Mouse (Mus musculus) forebrain, embryonic 12.5 days (tissue): ENCODE data around the gene Scfd2. TPM values are rescaled to one million over a fixed set of nuclear protein-coding genes. Genes with fewer than 3 reads are reported as not detected.

Experiments used
- ATAC-seq: fragments of 200-750 bp; cut with Nextera tagmentation; 2 replicates; pipeline ENCODE4 v1.8.0; 2017; ENCODE audit warnings: moderate TSS enrichment; ENCODE audit not compliant: low FRiP score
- H3K27ac ChIP-seq: fragments of 300-500 bp; sonication (generic); 2 replicates; pipeline ENCODE4 v1.5.1; 2016; ENCODE audit warnings: mild to moderate bottlenecking
- H3K27me3 ChIP-seq: fragments of 300-500 bp; sonication (generic); 2 replicates; pipeline ENCODE4 v1.6.1; 2016; ENCODE audit warnings: mild to moderate bottlenecking
- H3K36me3 ChIP-seq: fragments of 300-500 bp; sonication (generic); replicated peaks from 2 replicates; pipeline ENCODE4 v1.6.1; 2016; ENCODE audit warnings: mild to moderate bottlenecking
- H3K4me1 ChIP-seq: fragments of 300-500 bp; sonication (generic); 2 replicates; pipeline ENCODE4 v1.6.1; 2016
- H3K4me2 ChIP-seq: fragments of 300-500 bp; sonication (generic); 2 replicates; pipeline ENCODE4 v1.6.1; 2016; ENCODE audit warnings: mild to moderate bottlenecking, moderate library complexity
- H3K4me3 ChIP-seq: fragments of 300-500 bp; sonication (generic); replicated peaks from 2 replicates; pipeline ENCODE4 v1.5.1; 2016; ENCODE audit warnings: mild to moderate bottlenecking
- H3K9ac ChIP-seq: fragments of 300-500 bp; sonication (generic); 2 replicates; pipeline ENCODE4 v1.6.1; 2016; ENCODE audit warnings: mild to moderate bottlenecking
- H3K9me3 ChIP-seq: fragments of 300-500 bp; sonication (generic); 2 replicates; pipeline ENCODE4 v1.6.1; 2016
- WGBS: fragments of 180-500 bp; shearing (Covaris S2); methylation state at CpG from one replicate; pipeline ENCODE4 v1.1.7; 2016; 5-methylcytosine and 5-hydroxymethylcytosine counted together
- polyA plus RNA-seq: library from polyadenylated mRNA; unstranded; fragments of >200 nt; fragmentation: Nextera tagmentation; extraction: Ambion mirVana; gene quantifications from 2 replicates; pipeline ENCODE4 v1.2.1, GENCODE M21; 2016

Scfd2 gene
- polyA plus RNA-seq, 1 experiment from 2014 or later: 17.0 TPM

- Histone ChIP-seq H3K36me3 (no peaks in the 10 kb centered on the region), H3K4me1 (peaks cover 3% of the 10 kb centered on the region; the same call in 1 of the 2 replicates), H3K27me3 (no peaks in the 10 kb centered on the region), H3K27ac (no peak overlapping the region), H3K4me2 (no peak overlapping the region), H3K9me3 (no peaks in the 10 kb centered on the region), H3K4me3 (no peak overlapping the region), H3K9ac (no peak overlapping the region)
- ATAC-seq: no peak
- WGBS: 68% methylated on average over 6 of the region's 6 CpGs
Observed at GRCm38 (mm10) chr5:74482633-74483032, 48.9 kb downstream of the Scfd2 start.

- ATAC-seq: no peak
- H3K4me1 ChIP-seq: peaks cover 3% of the 10 kb centered on the region; the same call in 1 of the 2 replicates
- no peak overlapping the region for H3K27ac ChIP-seq
- no peak overlapping the region for H3K9ac ChIP-seq
- H3K9me3 ChIP-seq: no peaks in the 10 kb centered on the region
- WGBS: 60% methylated on average over 3 of the region's 3 CpGs
- H3K4me2 ChIP-seq: no peak overlapping the region
- no peaks in the 10 kb centered on the region for H3K27me3 ChIP-seq
- H3K4me3 ChIP-seq: no peak overlapping the region
- no peaks in the 10 kb centered on the region for H3K36me3 ChIP-seq
Observed at GRCm38 (mm10) chr5:74482034-74482433, 49.5 kb downstream of the Scfd2 start.

GRCm38 (mm10) chr5:74480409-74480808 is 51.1 kb downstream of the Scfd2 start:
- Histone ChIP-seq H3K27me3 (no peaks in the 10 kb centered on the region), H3K9ac (no peak overlapping the region), H3K4me3 (no peak overlapping the region), H3K4me1 (peaks cover 3% of the 10 kb centered on the region; the same call in 1 of the 2 replicates), H3K4me2 (no peak overlapping the region), H3K9me3 (no peaks in the 10 kb centered on the region), H3K27ac (no peak overlapping the region), H3K36me3 (no peaks in the 10 kb centered on the region)
- no peak for ATAC-seq
- WGBS: 80% methylated on average over 4 of the region's 4 CpGs

GRCm38 (mm10) chr5:74479947-74480346 is 51.6 kb downstream of the Scfd2 start:
- WGBS: 84% methylated on average over 4 of the region's 4 CpGs
- Histone ChIP-seq H3K27me3 (no peaks in the 10 kb centered on the region), H3K4me3 (no peak overlapping the region), H3K9ac (no peak overlapping the region), H3K36me3 (no peaks in the 10 kb centered on the region), H3K9me3 (no peaks in the 10 kb centered on the region), H3K4me1 (peaks cover 3% of the 10 kb centered on the region; the same call in 1 of the 2 replicates), H3K27ac (no peak overlapping the region), H3K4me2 (no peak overlapping the region)
- no peak for ATAC-seq

- no peak overlapping the region for H3K4me2 ChIP-seq
- no peak for ATAC-seq
- no peak overlapping the region for H3K9ac ChIP-seq
- H3K9me3 ChIP-seq: no peaks in the 10 kb centered on the region
- H3K27me3 ChIP-seq: no peaks in the 10 kb centered on the region
- no peaks in the 10 kb centered on the region for H3K36me3 ChIP-seq
- peaks cover 3% of the 10 kb centered on the region; the same call in 1 of the 2 replicates for H3K4me1 ChIP-seq
- H3K27ac ChIP-seq: no peak overlapping the region
- H3K4me3 ChIP-seq: no peak overlapping the region
- WGBS: 77% methylated on average over 5 of the region's 5 CpGs
Observed at GRCm38 (mm10) chr5:74479157-74479556, 52.4 kb downstream of the Scfd2 start.

- 84% methylated on average over 10 of the region's 10 CpGs for WGBS
- no peak for ATAC-seq
- no peak overlapping the region for H3K4me3 ChIP-seq
- no peaks in the 10 kb centered on the region for H3K27me3 ChIP-seq
- H3K36me3 ChIP-seq: no peaks in the 10 kb centered on the region
- H3K4me2 ChIP-seq: no peak overlapping the region
- H3K9me3 ChIP-seq: no peaks in the 10 kb centered on the region
- no peaks in the 10 kb centered on the region for H3K4me1 ChIP-seq
- H3K9ac ChIP-seq: no peak overlapping the region
- H3K27ac ChIP-seq: no peak overlapping the region
Observed at GRCm38 (mm10) chr5:74476551-74476950, 55.0 kb downstream of the Scfd2 start.

GRCm38 (mm10) chr5:74473117-74473516 is 58.4 kb downstream of the Scfd2 start:
- Histone ChIP-seq H3K9ac (no peak overlapping the region), H3K27me3 (no peaks in the 10 kb centered on the region), H3K36me3 (no peaks in the 10 kb centered on the region), H3K4me3 (no peak overlapping the region), H3K27ac (no peak overlapping the region), H3K4me1 (no peaks in the 10 kb centered on the region), H3K9me3 (no peaks in the 10 kb centered on the region), H3K4me2 (no peak overlapping the region)
- 84% methylated on average over 11 of the region's 11 CpGs for WGBS
- ATAC-seq: no peak

- H3K27ac ChIP-seq: no peak overlapping the region
- H3K27me3 ChIP-seq: no peaks in the 10 kb centered on the region
- no peak for ATAC-seq
Observed at GRCm38 (mm10) chr5:74470819-74471218, 60.7 kb downstream of the Scfd2 start.

GRCm38 (mm10) chr5:74469620-74470019 is 61.9 kb downstream of the Scfd2 start:
- no peaks in the 10 kb centered on the region for H3K4me1 ChIP-seq
- H3K27ac ChIP-seq: no peak overlapping the region
- no peak overlapping the region for H3K4me3 ChIP-seq
- no peaks in the 10 kb centered on the region for H3K9me3 ChIP-seq
- no peaks in the 10 kb centered on the region for H3K27me3 ChIP-seq
- ATAC-seq: no peak
- no peak overlapping the region for H3K4me2 ChIP-seq
- H3K36me3 ChIP-seq: no peaks in the 10 kb centered on the region
- H3K9ac ChIP-seq: no peak overlapping the region
- WGBS: 89% methylated on average over 1 of the region's 1 CpGs

More at GRCm38 (mm10) chr5:74470819-74471218, 60.7 kb downstream of the Scfd2 start:
- Histone ChIP-seq H3K36me3 (no peaks in the 10 kb centered on the region), H3K9ac (no peak overlapping the region), H3K9me3 (no peaks in the 10 kb centered on the region), H3K4me1 (no peaks in the 10 kb centered on the region), H3K4me3 (no peak overlapping the region), H3K4me2 (no peak overlapping the region)
- WGBS: 86% methylated on average over 3 of the region's 3 CpGs

- Histone ChIP-seq H3K9me3 (no peaks in the 10 kb centered on the region), H3K4me1 (no peaks in the 10 kb centered on the region), H3K27ac (no peak overlapping the region), H3K4me2 (no peak overlapping the region), H3K27me3 (no peaks in the 10 kb centered on the region), H3K4me3 (no peak overlapping the region), H3K36me3 (no peaks in the 10 kb centered on the region), H3K9ac (no peak overlapping the region)
- WGBS: 67% methylated on average over 3 of the region's 3 CpGs
- ATAC-seq: no peak
Observed at GRCm38 (mm10) chr5:74467753-74468152, 63.8 kb downstream of the Scfd2 start.

GRCm38 (mm10) chr5:74456759-74457158 is 74.8 kb downstream of the Scfd2 start:
- H3K27ac ChIP-seq: no peak overlapping the region
- no peaks in the 10 kb centered on the region for H3K27me3 ChIP-seq
- no peaks in the 10 kb centered on the region for H3K36me3 ChIP-seq
- no peak overlapping the region for H3K4me3 ChIP-seq
- H3K4me1 ChIP-seq: no peaks in the 10 kb centered on the region
- no peak overlapping the region for H3K9ac ChIP-seq
- ATAC-seq: no peak
- H3K4me2 ChIP-seq: no peak overlapping the region
- WGBS: 96% methylated on average over 2 of the region's 2 CpGs
- H3K9me3 ChIP-seq: no peaks in the 10 kb centered on the region

GRCm38 (mm10) chr5:74455510-74456269 is 75.9 kb downstream of the Scfd2 start:
- H3K27me3 ChIP-seq: no peaks in the 10 kb centered on the region
- H3K4me2 ChIP-seq: no peak overlapping the region
- no peak for ATAC-seq
- no peak overlapping the region for H3K4me3 ChIP-seq
- WGBS: 94% methylated on average over 6 of the region's 6 CpGs
- H3K4me1 ChIP-seq: no peaks in the 10 kb centered on the region
- H3K27ac ChIP-seq: no peak overlapping the region
- no peaks in the 10 kb centered on the region for H3K9me3 ChIP-seq
- no peaks in the 10 kb centered on the region for H3K36me3 ChIP-seq
- no peak overlapping the region for H3K9ac ChIP-seq

- ATAC-seq: no peak
- no peaks in the 10 kb centered on the region for H3K36me3 ChIP-seq
- H3K4me1 ChIP-seq: peaks cover 4% of the 10 kb centered on the region; the same call in 1 of the 2 replicates
- H3K4me3 ChIP-seq: no peak overlapping the region
- H3K27ac ChIP-seq: no peak overlapping the region
- no peak overlapping the region for H3K9ac ChIP-seq
- WGBS: 85% methylated on average over 9 of the region's 9 CpGs
- H3K27me3 ChIP-seq: no peaks in the 10 kb centered on the region
- H3K4me2 ChIP-seq: no peak overlapping the region
- H3K9me3 ChIP-seq: no peaks in the 10 kb centered on the region
Observed at GRCm38 (mm10) chr5:74455094-74455493, 76.5 kb downstream of the Scfd2 start.
